Mouse (Mus musculus) monocyte, adult 5-6 weeks (primary cell): ENCODE data around the gene Tpst1. TPM values are rescaled to one million over a fixed set of nuclear protein-coding genes. Genes with fewer than 3 reads are reported as not detected.
A peak's percentile ranks its signal among the peaks of the same experiment; 100 is the strongest.

Experiments
- ATAC-seq: fragments of 153-309, 156-312 bp; replicated peaks from 2 replicates; pipeline ENCODE4 v1.8.0; 2017; ENCODE audit warnings: mild to moderate bottlenecking; ENCODE audit not compliant: low TSS enrichment, insufficient number of reproducible peaks, severe bottlenecking, poor library complexity, low FRiP score
- total RNA-seq: library from RNA; stranded (forward); fragments of 200-1000, 200-491, 200-594 nt; gene quantifications from 3 replicates; pipeline ENCODE4 v1.2.3, GENCODE M21; 2017

The Tpst1 gene
- total RNA-seq, 1 experiment from 2014 or later, result 14.2 TPM

- no peak for ATAC-seq
Measured at GRCm38 (mm10) chr5:130050416-130050815, 22.7 kb upstream of the Tpst1 start.

- no peak for ATAC-seq
Measured at GRCm38 (mm10) chr5:130051073-130051860, 21.9 kb upstream of the Tpst1 start.

- no peak for ATAC-seq
Measured at GRCm38 (mm10) chr5:130052510-130052909, 20.6 kb upstream of the Tpst1 start.

- ATAC-seq, result no peak
Measured at GRCm38 (mm10) chr5:130052955-130053354, 20.2 kb upstream of the Tpst1 start.

GRCm38 (mm10) chr5:130055688-130056087 is 17.4 kb upstream of the Tpst1 start:
- ATAC-seq, result no peak

- no peak for ATAC-seq
Measured at GRCm38 (mm10) chr5:130056303-130056702, 16.8 kb upstream of the Tpst1 start.

GRCm38 (mm10) chr5:130059413-130060328 is 13.5 kb upstream of the Tpst1 start:
- no peak for ATAC-seq

- ATAC-seq, result no peak
Measured at GRCm38 (mm10) chr5:130060329-130060665, 12.8 kb upstream of the Tpst1 start.

- ATAC-seq, result no peak
Measured at GRCm38 (mm10) chr5:130062096-130062495, 11.0 kb upstream of the Tpst1 start.

- ATAC-seq, result peak; percentile 45; the same call in 1 of the 2 replicates
Measured at GRCm38 (mm10) chr5:130063760-130064159, 9.4 kb upstream of the Tpst1 start.

- ATAC-seq, result 0 out of 2 replicates have a peak, but pooled peaks have one; percentile 43
Measured at GRCm38 (mm10) chr5:130065579-130065978, 7.5 kb upstream of the Tpst1 start.

GRCm38 (mm10) chr5:130067841-130068264 is 5.3 kb upstream of the Tpst1 start:
- ATAC-seq, result no peak

- no peak for ATAC-seq
Measured at GRCm38 (mm10) chr5:130074491-130074890, 1.4 kb downstream of the Tpst1 start.

GRCm38 (mm10) chr5:130076396-130076795 is 3.3 kb downstream of the Tpst1 start:
- ATAC-seq, result no peak

GRCm38 (mm10) chr5:130078096-130078833 is 5.1 kb downstream of the Tpst1 start:
- ATAC-seq, result no peak

GRCm38 (mm10) chr5:130078834-130079156 is 5.7 kb downstream of the Tpst1 start:
- ATAC-seq, result no peak

GRCm38 (mm10) chr5:130079202-130080050 is 6.3 kb downstream of the Tpst1 start:
- peak; percentile 78 for ATAC-seq

GRCm38 (mm10) chr5:130080051-130080681 is 7.0 kb downstream of the Tpst1 start:
- ATAC-seq, result no peak
